Mouse (Mus musculus) gastrocnemius, adult 2 months (tissue): ENCODE measurements around the gene Mtf1. TPM values are rescaled to one million over a fixed set of nuclear protein-coding genes. Genes with fewer than 3 reads are reported as not detected.

Experiments used
- DNase-seq: peaks from one replicate; pipeline ENCODE4 v3.0.0; 2022
- H3K27ac ChIP-seq: fragments of 200-600 bp; 2 replicates; pipeline ENCODE4 v1.8.1; 2022; ENCODE audit warnings: mild to moderate bottlenecking
- H3K4me3 ChIP-seq: fragments of 200-600 bp; 2 replicates; pipeline ENCODE4 v1.8.1; 2022; ENCODE audit warnings: mild to moderate bottlenecking, moderate library complexity
- CTCF ChIP-seq: fragments of 200-600 bp; IDR thresholded peaks from 2 replicates; pipeline ENCODE4 v1.8.1; 2022; ENCODE audit warnings: antibody characterized with exemption, mild to moderate bottlenecking, moderate library complexity
- intact Hi-C: fragments of 180-260 bp; cut with DNase I; formaldehyde crosslinking; loops from one replicate; pipeline ENCODE4 v1.15.1; 2025
- total RNA-seq, 2 experiments: library from RNA; stranded (reverse); gene quantifications; 2 replicates each; pipeline ENCODE4 v1.2.3; 2021

The Mtf1 gene
- total RNA-seq, 2 experiments from 2014 or later = 11.9 to 15.7 TPM

DNA sequence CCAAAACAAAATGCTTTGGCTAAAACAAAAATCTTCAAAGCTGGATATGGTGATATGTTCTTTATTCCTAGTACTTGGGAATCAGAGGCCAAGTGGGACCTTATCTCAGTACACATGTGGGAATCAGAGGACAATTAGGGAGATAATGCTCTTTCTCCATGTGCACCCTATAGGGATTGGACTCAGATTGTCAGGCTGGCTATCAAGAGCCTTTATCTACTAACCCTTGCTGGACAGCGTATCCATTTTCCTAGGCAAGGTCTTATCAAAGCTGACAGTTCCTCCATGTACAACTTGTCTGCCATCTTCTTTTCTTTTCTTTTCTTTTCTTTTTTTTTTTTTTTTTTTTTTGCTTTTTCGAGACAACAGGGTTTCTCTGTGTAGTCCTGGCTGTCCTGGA lies 28.5 kb upstream of the Mtf1 start:
- intact Hi-C loops = no loop called here
- TF ChIP-seq CTCF = no peak
- no peak for DNase-seq
- H3K4me3 ChIP-seq = no peak overlapping the region
- H3K27ac ChIP-seq = no peak overlapping the region

DNA sequence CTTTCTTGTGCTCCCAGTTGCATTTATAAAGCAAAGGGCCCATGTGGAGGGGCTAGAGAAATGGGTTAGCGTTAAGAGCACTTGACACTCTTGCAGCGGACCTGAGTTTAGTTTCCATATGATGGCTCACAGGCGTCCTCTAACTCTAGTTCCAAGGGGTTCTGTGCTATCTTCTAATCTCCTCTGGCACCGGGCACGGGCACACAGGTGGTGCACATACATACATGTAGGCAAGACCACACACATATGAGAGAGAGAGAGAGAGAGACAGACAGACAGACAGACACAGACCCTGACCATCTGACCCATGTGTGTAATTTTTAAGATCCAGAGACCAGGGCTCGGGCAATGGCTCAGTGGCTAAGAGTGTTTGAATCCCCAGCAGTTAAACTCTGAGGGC lies 27.9 kb upstream of the Mtf1 start:
- no peak for TF ChIP-seq CTCF
- intact Hi-C loops = no loop called here
- no peak overlapping the region for H3K4me3 ChIP-seq
- no peak for DNase-seq
- no peak overlapping the region for H3K27ac ChIP-seq

DNA sequence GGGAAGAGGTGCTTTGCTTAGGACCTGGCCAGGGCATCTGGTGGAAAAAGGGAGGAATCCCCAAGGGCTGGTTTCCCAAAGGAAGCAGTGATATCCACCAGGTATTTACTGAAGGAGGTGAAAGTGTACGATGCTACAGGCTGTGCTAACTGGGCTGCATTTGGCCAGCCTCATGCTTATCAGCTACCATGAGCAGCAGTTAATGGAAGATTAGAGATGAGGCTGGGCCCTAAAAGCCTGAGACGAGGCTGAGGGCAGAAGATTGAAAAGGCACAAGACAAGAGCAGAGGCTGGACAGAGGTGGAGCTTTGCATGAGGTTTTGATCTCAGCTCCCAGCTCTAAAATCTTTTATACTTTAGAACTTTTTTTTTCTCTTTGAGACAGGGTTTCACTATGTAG lies 27.5 kb upstream of the Mtf1 start:
- intact Hi-C loops = no loop called here
- H3K27ac ChIP-seq = no peak overlapping the region
- no peak overlapping the region for H3K4me3 ChIP-seq
- DNase-seq = no peak
- no peak for TF ChIP-seq CTCF

DNA sequence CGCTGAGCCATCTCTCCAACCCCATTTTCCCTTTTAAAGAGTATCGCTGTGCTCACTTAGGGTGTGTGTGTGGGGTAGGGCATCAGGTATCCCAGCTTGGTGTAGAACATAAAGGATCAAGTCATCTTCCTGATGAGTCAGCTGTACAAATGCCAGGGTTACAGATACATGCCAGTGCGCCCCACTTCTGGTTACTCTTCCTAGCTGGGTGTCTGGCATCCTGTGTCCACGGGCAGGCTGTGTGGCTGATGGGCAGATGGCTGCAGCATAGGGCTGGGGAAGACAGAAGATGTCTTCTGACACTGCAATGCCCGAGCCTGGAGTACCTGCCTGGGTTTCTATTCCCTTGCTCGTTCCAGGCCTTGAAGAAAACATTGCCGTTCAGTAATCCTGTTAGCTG lies 20.5 kb upstream of the Mtf1 start:
- Histone ChIP-seq H3K27ac (no peak overlapping the region), H3K4me3 (no peak overlapping the region)
- no peak for DNase-seq
- intact Hi-C loops = no loop called here
- TF ChIP-seq CTCF = no peak

DNA sequence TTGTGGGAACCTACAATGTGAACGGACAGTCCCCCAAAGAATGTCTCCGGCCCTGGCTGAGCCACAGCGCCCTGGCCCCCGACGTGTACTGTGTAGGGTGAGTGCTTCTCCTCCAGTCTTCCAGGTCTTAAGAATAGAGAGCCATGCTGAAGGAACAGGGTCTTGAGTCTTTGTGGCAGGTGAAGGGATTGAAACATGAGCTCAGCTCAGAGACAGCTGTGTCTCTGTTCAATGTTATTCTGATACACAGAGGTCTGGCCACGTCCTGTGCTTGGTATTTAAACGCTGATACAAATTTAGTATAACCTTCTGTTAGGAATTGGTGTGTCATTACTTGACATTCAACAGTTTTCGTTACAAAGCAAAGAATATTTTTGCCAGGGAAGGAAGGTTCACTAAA lies 19.5 kb upstream of the Mtf1 start:
- TF ChIP-seq CTCF = no peak
- intact Hi-C loops = no loop called here
- Histone ChIP-seq H3K27ac (no peak overlapping the region), H3K4me3 (no peak overlapping the region)
- no peak for DNase-seq

DNA sequence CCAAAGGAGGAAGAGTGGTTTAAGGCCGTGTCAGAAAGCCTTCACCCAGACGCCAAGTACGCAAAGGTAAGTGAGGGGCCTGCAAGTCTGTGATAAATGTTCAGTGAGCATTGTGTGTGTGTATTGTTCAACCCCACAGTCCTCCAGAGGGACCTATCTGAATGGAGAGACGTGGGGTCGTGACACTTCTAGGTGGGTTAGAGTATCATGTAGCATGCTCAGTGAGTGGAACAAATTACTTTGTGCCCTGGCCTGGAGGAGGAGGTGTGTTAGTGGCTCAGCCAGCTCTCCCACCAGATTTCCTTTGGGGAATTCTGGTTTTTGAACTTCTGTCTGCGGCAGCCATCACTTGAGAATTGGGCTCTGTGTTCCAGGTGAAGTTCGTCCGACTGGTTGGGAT lies 18.0 kb upstream of the Mtf1 start:
- Histone ChIP-seq H3K4me3 (no peak overlapping the region), H3K27ac (no peak overlapping the region)
- intact Hi-C loops = no loop called here
- TF ChIP-seq CTCF = no peak
- no peak for DNase-seq

DNA sequence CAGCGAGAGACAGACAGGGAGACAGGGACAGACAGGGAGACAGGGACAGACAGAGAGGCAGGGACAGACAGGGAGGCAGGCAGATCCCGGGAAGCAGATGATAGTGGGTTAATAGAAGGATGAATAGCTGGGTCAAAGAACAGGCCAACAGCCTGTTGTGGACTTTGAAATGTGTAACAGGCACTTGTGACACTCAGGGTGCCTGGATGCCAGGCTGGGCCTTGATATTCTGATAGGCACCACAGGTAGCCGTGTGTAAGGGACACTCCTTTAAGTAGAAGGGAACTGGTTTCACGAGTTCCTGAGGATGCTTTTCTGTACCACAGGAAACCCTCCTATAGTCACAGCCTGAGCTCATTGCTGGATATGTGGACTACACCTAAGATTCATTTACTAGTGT lies 11.9 kb upstream of the Mtf1 start:
- no peak overlapping the region for H3K4me3 ChIP-seq
- TF ChIP-seq CTCF = no peak
- H3K27ac ChIP-seq = no peak overlapping the region
- no peak for DNase-seq
- intact Hi-C loops = no loop called here

DNA sequence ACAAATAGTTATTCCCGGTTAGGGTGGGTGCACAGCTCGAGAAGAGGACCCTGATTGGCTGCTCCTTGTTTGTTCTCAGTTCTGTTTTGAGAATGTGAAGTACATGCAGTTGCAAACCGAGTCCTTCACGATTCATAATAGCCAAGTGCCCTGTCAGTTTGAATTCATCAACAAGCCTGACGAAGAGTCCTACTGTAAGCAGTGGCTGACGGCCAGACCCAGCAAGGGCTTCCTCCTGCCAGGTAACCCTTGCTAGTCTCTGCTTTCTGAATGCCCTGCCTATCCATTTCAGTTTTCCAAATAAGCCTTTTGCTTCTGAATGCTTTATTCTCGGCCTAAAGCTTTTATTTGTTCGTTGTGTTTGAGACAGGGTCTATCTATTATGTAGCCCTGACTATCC lies 9.8 kb upstream of the Mtf1 start:
- Histone ChIP-seq H3K4me3 (no peak overlapping the region), H3K27ac (no peak overlapping the region)
- intact Hi-C loops = no loop called here
- no peak for TF ChIP-seq CTCF
- DNase-seq = no peak

DNA sequence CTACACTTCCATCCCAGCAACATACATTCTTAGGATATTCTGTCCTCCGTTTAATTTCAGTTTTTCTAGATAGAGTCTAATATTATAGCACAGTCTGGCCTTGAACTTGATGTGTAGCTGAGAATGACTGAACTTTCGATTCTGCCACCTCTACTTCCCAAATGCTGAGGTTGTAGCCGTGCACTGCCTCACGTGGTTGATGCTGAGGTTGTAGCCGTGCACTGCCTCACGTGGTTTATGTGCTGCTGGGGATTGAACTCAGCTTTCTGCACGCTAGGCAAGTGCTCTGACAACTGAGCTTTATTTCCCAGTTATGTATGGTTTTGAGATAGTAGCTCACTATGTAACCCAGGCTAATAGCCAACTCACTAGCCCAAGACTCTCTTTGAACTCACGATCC lies 5.8 kb upstream of the Mtf1 start:
- no peak for DNase-seq
- H3K4me3 ChIP-seq = no peak overlapping the region
- H3K27ac ChIP-seq = no peak overlapping the region
- no peak for TF ChIP-seq CTCF
- intact Hi-C loops = loop anchor here (5.0 kb wide), 1 partner anchor 44 kb away; no protein-coding TSS in a partner anchor

DNA sequence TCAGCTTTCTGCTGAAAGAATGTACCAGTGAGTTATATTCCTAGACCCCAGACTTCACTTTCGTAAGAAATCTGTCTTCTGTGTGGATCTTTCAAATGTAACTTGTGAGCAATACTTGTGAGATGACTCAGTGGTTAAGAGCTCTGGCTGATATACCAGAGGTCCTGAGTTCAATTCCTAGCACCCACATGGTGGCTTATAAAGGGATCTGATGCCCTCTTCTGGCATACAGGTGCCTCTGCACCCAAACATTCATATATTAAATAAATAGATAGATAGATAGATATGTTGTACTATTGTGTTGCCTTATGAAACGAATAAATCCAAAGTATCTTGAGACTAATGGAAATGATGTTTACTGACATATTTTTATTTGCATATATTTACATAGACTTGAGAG lies 5.0 kb upstream of the Mtf1 start:
- no peak overlapping the region for H3K4me3 ChIP-seq
- DNase-seq = no peak
- peak; percentile 48 for TF ChIP-seq CTCF
- H3K27ac ChIP-seq = no peak overlapping the region
- intact Hi-C loops = loop anchor here (5.0 kb wide), 1 partner anchor 45 kb away; no protein-coding TSS in a partner anchor

DNA sequence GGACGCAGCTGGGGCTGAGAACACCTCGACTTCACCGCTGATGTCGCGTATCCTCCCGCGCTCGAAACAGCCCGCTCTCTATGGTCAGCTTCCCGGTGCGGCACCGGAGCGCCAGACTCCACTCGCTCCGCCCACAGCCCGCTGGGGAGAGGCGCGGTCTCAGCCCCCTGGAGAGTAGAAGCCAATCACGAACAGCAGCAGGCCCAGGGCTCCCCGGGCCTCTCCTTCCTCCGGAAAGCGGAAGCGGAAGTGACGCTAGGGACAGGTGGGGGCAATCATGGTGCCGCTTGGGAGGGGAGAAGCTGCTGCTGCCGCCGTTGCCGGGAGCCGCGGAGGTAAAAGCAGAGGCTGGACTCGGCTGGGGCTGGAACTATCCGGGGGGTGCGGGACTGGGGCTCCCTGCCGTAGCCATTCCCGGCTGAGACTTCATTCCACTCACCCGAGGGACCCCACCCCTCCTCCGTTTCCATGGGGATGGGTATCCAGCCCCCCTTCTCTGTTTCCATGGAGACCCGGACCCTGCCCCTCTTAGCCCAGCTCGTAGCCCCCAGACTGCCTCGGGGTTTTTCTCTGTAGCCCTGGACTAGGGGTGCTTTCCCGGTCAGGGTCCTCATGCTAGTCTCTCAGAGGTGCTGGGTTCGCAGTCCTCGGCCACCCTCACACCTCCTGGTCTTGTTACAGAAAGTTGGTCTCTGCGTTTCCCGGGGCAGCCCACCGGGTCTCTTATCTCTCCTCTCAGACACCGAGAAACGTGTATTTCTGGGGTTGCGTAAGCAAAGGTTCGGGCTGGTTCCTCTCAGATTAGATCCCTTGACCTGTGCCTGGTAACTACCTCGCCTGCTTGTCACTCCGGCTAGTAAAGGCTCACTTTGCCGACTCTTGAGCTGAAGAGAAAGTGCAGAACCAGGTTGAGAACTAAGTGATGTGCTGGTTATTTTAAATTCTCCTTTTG lies 681 bp downstream of the Mtf1 start:
- peak overlapping the region; percentile 94 for H3K27ac ChIP-seq
- TF ChIP-seq CTCF = no peak

DNA sequence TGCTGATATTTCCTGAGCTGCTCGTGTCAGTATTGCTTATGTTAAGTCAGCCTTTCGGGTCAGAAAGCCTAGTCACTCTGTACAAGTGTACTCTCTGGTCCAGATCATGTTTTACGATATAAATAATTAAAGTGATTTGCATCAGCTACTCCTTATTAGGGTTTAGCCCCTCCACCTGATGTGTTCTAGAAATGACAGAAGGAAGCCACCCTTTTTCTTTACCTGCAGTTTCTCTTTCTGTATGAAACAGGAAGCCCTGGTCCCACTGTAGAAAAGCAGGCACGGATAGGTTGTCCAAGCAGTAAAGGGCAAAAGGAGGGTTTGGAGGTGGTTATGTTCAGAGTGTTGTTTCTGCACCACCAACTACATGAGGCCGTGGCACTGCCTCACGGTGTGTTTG lies 1.5 kb downstream of the Mtf1 start:
- H3K27ac ChIP-seq = no peak overlapping the region
- no peak for DNase-seq
- peak overlapping the region; percentile 100 for H3K4me3 ChIP-seq
- no peak for TF ChIP-seq CTCF
- intact Hi-C loops = no loop called here

More for the DNA sequence above, 681 bp downstream of the Mtf1 start:
- peak; percentile 99 for DNase-seq
- intact Hi-C loops = loop anchor here (1.0 kb wide), 2 partner anchors 45 to 88 kb away; partner anchors contain the start of gene Sf3a3
- H3K4me3 ChIP-seq = peak overlapping the region; percentile 100

DNA sequence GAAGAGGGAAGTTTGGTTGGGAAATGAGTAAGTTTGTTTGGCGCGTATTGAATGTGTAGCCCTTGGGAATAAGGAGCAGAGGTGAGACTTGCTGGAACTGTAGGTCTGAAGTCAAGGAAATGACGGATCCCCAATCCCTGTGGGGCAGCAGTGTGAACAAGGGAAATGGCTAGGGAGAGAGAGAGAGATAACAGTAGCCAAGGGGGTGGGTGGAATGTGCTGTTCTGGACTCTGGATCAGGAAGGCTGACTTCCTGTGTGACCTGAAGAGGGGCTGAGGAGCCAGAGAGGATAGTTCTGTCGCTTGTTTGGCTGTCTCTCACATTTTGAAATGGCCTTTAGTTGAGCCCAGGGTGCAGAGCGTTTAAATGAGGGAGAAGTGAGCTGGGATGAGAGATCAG lies 6.6 kb downstream of the Mtf1 start:
- Histone ChIP-seq H3K4me3 (no peak overlapping the region), H3K27ac (peak overlapping the region; percentile 28; the same call in 1 of the 2 replicates)

More for the DNA sequence above, 6.6 kb downstream of the Mtf1 start:
- no peak for DNase-seq
- TF ChIP-seq CTCF = no peak
- intact Hi-C loops = no loop called here
